Mouse (Mus musculus) CH12.LX (cell line): ENCODE results near the gene Rtn1. TPM values are rescaled to one million over a fixed set of nuclear protein-coding genes. Genes with fewer than 3 reads are reported as not detected.

Source experiments
- DNase-seq: peaks from one replicate; pipeline ENCODE4 v3.0.0-alpha.2; 2013; ENCODE audit errors: extremely low read depth
- H3K27ac ChIP-seq: 2 replicates; pipeline ENCODE4 v1.5.1; 2012; ENCODE audit warnings: low read depth, mild to moderate bottlenecking, control low read depth, moderate library complexity; ENCODE audit not compliant: insufficient read depth
- H3K27me3 ChIP-seq: replicated peaks from 2 replicates; pipeline ENCODE3; 2012; ENCODE audit warnings: inconsistent platforms
- H3K36me3 ChIP-seq, 2 experiments: replicated peaks in 1 of 2; 2 replicates each; pipeline versions ENCODE3 to v1.6.1; 2012; ENCODE audit warnings: inconsistent platforms in 1 of 2, low read length in 1 of 2, mild to moderate bottlenecking in 1 of 2, mixed read lengths in 1 of 2, moderate library complexity in 1 of 2; ENCODE audit not compliant: control insufficient read depth in 1 of 2, insufficient read depth in 1 of 2
- H3K4me1 ChIP-seq, 2 experiments: 2 replicates each; pipeline ENCODE4 v1.6.1; 2012; ENCODE audit warnings: inconsistent platforms in 1 of 2, moderate library complexity in 1 of 2; ENCODE audit not compliant: insufficient read depth in 2 of 2, control insufficient read depth in 1 of 2
- H3K4me2 ChIP-seq: 2 replicates; pipeline ENCODE4 v1.6.1; 2012; ENCODE audit warnings: low read depth, mild to moderate bottlenecking, control low read depth; ENCODE audit not compliant: poor library complexity, insufficient read depth, severe bottlenecking
- H3K4me3 ChIP-seq, 3 experiments: fragments of 150-350 bp in 1 of 3; sonication (generic) in 1 of 3; replicated peaks in 1 of 3; 2 replicates each; pipeline versions ENCODE3 to v1.5.1; 2011 to 2012; ENCODE audit warnings: low read depth in 2 of 3, low read length in 2 of 3, mild to moderate bottlenecking in 2 of 3, moderate library complexity in 2 of 3, control low read depth in 1 of 3, improper control_type of control experiment in 1 of 3, inconsistent platforms in 1 of 3, mixed read lengths in 1 of 3; ENCODE audit not compliant: poor library complexity in 1 of 3
- H3K79me2 ChIP-seq: replicated peaks from 2 replicates; pipeline ENCODE4 v1.6.1; 2012; ENCODE audit warnings: mild to moderate bottlenecking, moderate library complexity; ENCODE audit not compliant: control insufficient read depth, poor library complexity, insufficient read depth, severe bottlenecking; ENCODE audit errors: extremely low read depth
- H3K9ac ChIP-seq: 2 replicates; pipeline ENCODE4 v1.6.1; 2012; ENCODE audit warnings: low read depth, mild to moderate bottlenecking, control low read depth, moderate library complexity; ENCODE audit not compliant: insufficient read depth
- H3K9me3 ChIP-seq: replicated peaks from 2 replicates; pipeline ENCODE3; 2012; ENCODE audit warnings: low read length, inconsistent platforms, mixed read lengths
- BHLHE40 ChIP-seq: IDR thresholded peaks from 2 replicates; pipeline ENCODE4 v1.6.1; 2011; ENCODE audit warnings: mild to moderate bottlenecking, low read depth, low read length, improper control_type of control experiment
- E2F4 ChIP-seq: IDR thresholded peaks from 2 replicates; pipeline ENCODE4 v1.6.1; 2011; ENCODE audit warnings: low read depth, low read length, improper control_type of control experiment; ENCODE audit not compliant: insufficient replicate concordance
- KAT2A ChIP-seq: IDR thresholded peaks from 2 replicates; pipeline ENCODE4 v1.6.1; 2012; ENCODE audit warnings: low read length, improper control_type of control experiment, inconsistent platforms; ENCODE audit not compliant: insufficient replicate concordance
- MAX ChIP-seq: IDR thresholded peaks from 2 replicates; pipeline ENCODE4 v1.6.1; 2011; ENCODE audit warnings: low read length, improper control_type of control experiment
- MAZ ChIP-seq: IDR thresholded peaks from 2 replicates; pipeline ENCODE4 v1.6.1; 2012; ENCODE audit warnings: low read depth, mild to moderate bottlenecking, inconsistent platforms, low read length, improper control_type of control experiment, moderate library complexity
- MXI1 ChIP-seq: IDR thresholded peaks from 2 replicates; pipeline ENCODE4 v1.6.1; 2011; ENCODE audit warnings: mild to moderate bottlenecking, low read depth, low read length, improper control_type of control experiment
- NRF1 ChIP-seq: IDR thresholded peaks from 2 replicates; pipeline ENCODE4 v1.6.1; 2014; ENCODE audit warnings: low read depth, mild to moderate bottlenecking, inconsistent platforms, low read length, improper control_type of control experiment, moderate library complexity
- PAX5 ChIP-seq: IDR thresholded peaks from 2 replicates; pipeline ENCODE4 v1.6.1; 2012; ENCODE audit warnings: low read length, inconsistent platforms, mixed read lengths
- POLR2A ChIP-seq: IDR thresholded peaks from 2 replicates; pipeline ENCODE4 v1.6.1; 2011; ENCODE audit warnings: low read depth, mild to moderate bottlenecking, improper control_type of control experiment, low read length
- POLR2AphosphoS2 ChIP-seq: IDR thresholded peaks from 2 replicates; pipeline ENCODE4 v1.6.1; 2011; ENCODE audit warnings: low read depth, low read length, improper control_type of control experiment
- SIN3A ChIP-seq: IDR thresholded peaks from 2 replicates; pipeline ENCODE4 v1.6.1; 2012; ENCODE audit warnings: low read length, improper control_type of control experiment, inconsistent platforms
- SMC3 ChIP-seq: IDR thresholded peaks from 2 replicates; pipeline ENCODE4 v1.6.1; 2011; ENCODE audit warnings: low read depth, low read length, improper control_type of control experiment
- USF1 ChIP-seq: IDR thresholded peaks from 2 replicates; pipeline ENCODE4 v1.6.1; 2014; ENCODE audit warnings: low read depth, mild to moderate bottlenecking, inconsistent platforms, low read length, improper control_type of control experiment
- ZC3H11A ChIP-seq: IDR thresholded peaks from 2 replicates; pipeline ENCODE4 v1.6.1; 2012; ENCODE audit warnings: low read depth, mild to moderate bottlenecking, inconsistent platforms, low read length, improper control_type of control experiment
- ZKSCAN1 ChIP-seq: IDR thresholded peaks from 2 replicates; pipeline ENCODE4 v1.6.1; 2012; ENCODE audit warnings: low read depth, inconsistent platforms, low read length, improper control_type of control experiment, borderline replicate concordance
- ZNF384 ChIP-seq: IDR thresholded peaks from 2 replicates; pipeline ENCODE4 v1.6.1; 2012; ENCODE audit warnings: low read depth, low read length, improper control_type of control experiment, inconsistent platforms
- dilution Hi-C: fragments of 300-500 bp; cut with MboI; formaldehyde crosslinking; loops from 2 replicates; pipeline ENCODE4 v1.14.3; 2020; ENCODE audit warnings: low sequenced_read_pairs; ENCODE audit not compliant: extremely low pct_unique_long_range_greater_than_20kb, extremely low pct_ligation_motif_present
- in situ Hi-C: fragments of 300-500 bp; cut with MboI; formaldehyde crosslinking; loops from 3 replicates; pipeline ENCODE4 v1.14.3; 2019; ENCODE audit warnings: low sequenced_read_pairs, low pct_ligation_motif_present, low pct_unique_long_range_greater_than_20kb, mixed read lengths
- polyA plus RNA-seq: library from polyadenylated mRNA; unstranded; fragments of >175 nt; gene quantifications from 2 replicates; pipeline ENCODE4 v1.2.1, GENCODE M21; 2012; ENCODE audit warnings: low read depth; ENCODE audit not compliant: insufficient read length
- total RNA-seq, 2 experiments: library from RNA; depleted of rRNA; stranded (reverse); fragments of 300-350 nt in 1 of 2; fragments of >200 nt in 1 of 2; gene quantifications; 2 replicates each; pipeline ENCODE4 v1.2.3; 2012 to 2014

The Rtn1 gene
- total RNA-seq (2012; rRNA removed): 0.04 and 0.08 TPM in 2 replicates
- total RNA-seq (2014; rRNA removed): not detected in 2 replicates
- polyA plus RNA-seq: 0.17 TPM in 1 of 2 replicates, not detected in the other

DNA sequence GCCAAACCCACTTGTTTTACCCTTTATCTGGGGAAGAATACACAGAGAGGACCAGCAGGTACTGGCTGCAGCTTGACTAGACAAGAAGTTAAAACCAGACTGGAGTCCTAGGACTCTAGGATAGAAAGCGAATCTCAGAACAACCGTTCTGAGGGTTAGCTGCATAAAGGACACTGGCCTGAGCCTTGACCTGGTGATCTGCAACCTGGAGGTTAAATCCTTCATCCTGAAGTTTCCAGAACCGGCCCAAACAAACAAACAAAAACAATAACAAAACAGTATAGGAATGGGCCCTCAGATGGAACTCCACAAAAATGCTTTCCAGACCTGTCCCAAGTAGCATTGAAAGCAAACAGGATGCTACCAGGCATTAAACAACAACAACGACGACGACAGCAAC lies at the start of gene Rtn1:
TSS of gene Rtn1 (minus strand) at position 101 of the 400 bp plus-strand sequence.
- DNase-seq: no peak
- no peak within 1 kb of the TSS for H3K9ac ChIP-seq
- H3K27ac ChIP-seq: no peak within 1 kb of the TSS
- H3K4me1 ChIP-seq: peaks cover 0 to 5% of the 10 kb centered on the region in 2 experiments; a peak in 2 of 4 replicates
- no peak within 1 kb of the TSS for H3K4me3 ChIP-seq
- H3K79me2 ChIP-seq: no peaks in the 10 kb centered on the region
- H3K4me2 ChIP-seq: no peak within 1 kb of the TSS
- TF ChIP-seq MXI1 (no peak), SIN3A (no peak), USF1 (no peak), POLR2AphosphoS2 (no peak), PAX5 (no peak), ZKSCAN1 (no peak), MAZ (no peak), BHLHE40 (no peak), KAT2A (no peak), NRF1 (no peak), ZNF384 (no peak), POLR2A (no peak), ZC3H11A (no peak), SMC3 (no peak), E2F4 (no peak)
- H3K9me3 ChIP-seq: no peaks in the 10 kb centered on the region
- dilution Hi-C loops: no loop called here
- H3K36me3 ChIP-seq: no peaks in the 10 kb centered on the region
- in situ Hi-C loops: loop anchor here (25.0 kb wide), 1 partner anchor 647 kb away; no protein-coding TSS in a partner anchor
- no peaks in the 10 kb centered on the region for H3K27me3 ChIP-seq

DNA sequence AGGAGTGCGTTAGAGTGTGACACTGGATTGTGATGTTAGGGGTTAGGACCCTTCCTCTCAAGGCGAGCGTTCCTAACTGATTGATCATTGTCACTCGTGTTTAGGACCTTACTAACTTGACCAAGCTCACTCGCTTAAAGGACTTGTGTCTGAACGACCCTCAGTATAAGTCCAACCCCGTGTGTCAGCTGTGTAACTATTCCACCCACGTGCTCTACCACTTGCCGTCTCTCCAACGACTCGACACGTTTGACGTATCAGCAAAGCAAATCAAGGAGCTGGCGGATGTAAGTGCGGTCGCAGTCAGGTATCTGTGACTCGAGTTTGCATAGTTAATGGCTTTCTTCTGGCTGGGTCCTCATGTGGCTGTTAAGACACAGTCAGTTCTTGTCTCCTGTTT lies 45.1 kb upstream of the Rtn1 start:
- Histone ChIP-seq H3K79me2 (no peaks in the 10 kb centered on the region), H3K4me1 (peaks cover 0 to 5% of the 10 kb centered on the region in 2 experiments; a peak in 1 of 4 replicates), H3K36me3 (no peaks in the 10 kb centered on the region), H3K27me3 (no peaks in the 10 kb centered on the region), H3K4me3 (no peak overlapping the region), H3K9me3 (no peaks in the 10 kb centered on the region), H3K4me2 (no peak overlapping the region), H3K27ac (no peak overlapping the region), H3K9ac (no peak overlapping the region)
- no peak for DNase-seq
- TF ChIP-seq MAX (peak; percentile 67), NRF1 (no peak), BHLHE40 (no peak)
- dilution Hi-C loops: no loop called here
- in situ Hi-C loops: no loop called here
